Mouse (Mus musculus) kidney, embryonic 14.5 days (tissue): ENCODE data around the gene Cpt2. TPM values are rescaled to one million over a fixed set of nuclear protein-coding genes. Genes with fewer than 3 reads are reported as not detected.

Source experiments
- ATAC-seq: fragments of 200-750 bp; cut with Nextera tagmentation; 2 replicates; pipeline ENCODE4 v1.8.0; 2017; ENCODE audit warnings: moderate number of reproducible peaks, mild to moderate bottlenecking, moderate TSS enrichment, moderate library complexity; ENCODE audit not compliant: low FRiP score, low TSS enrichment
- H3K27ac ChIP-seq: fragments of 300-500 bp; sonication (generic); 2 replicates; pipeline ENCODE4 v1.5.1; 2014; ENCODE audit warnings: low read depth, mild to moderate bottlenecking, low read length, moderate library complexity, mixed read lengths
- H3K27me3 ChIP-seq: fragments of 300-500 bp; sonication (generic); 2 replicates; pipeline ENCODE4 v1.6.1; 2014; ENCODE audit warnings: mild to moderate bottlenecking, low read length; ENCODE audit not compliant: control insufficient read depth, insufficient read depth
- H3K36me3 ChIP-seq: fragments of 300-500 bp; sonication (generic); 2 replicates; pipeline ENCODE4 v1.6.1; 2014; ENCODE audit warnings: low read length, mixed read lengths; ENCODE audit not compliant: control insufficient read depth, insufficient read depth
- H3K4me1 ChIP-seq: fragments of 300-500 bp; sonication (generic); 2 replicates; pipeline ENCODE4 v1.6.1; 2014; ENCODE audit warnings: low read length, mixed read lengths; ENCODE audit not compliant: control insufficient read depth, insufficient read depth
- H3K4me2 ChIP-seq: fragments of 300-500 bp; sonication (generic); replicated peaks from 2 replicates; pipeline ENCODE4 v1.6.1; 2014; ENCODE audit warnings: low read depth, mild to moderate bottlenecking, low read length
- H3K4me3 ChIP-seq: fragments of 300-500 bp; sonication (generic); 2 replicates; pipeline ENCODE4 v1.5.1; 2014; ENCODE audit warnings: mild to moderate bottlenecking, low read length
- H3K9ac ChIP-seq: fragments of 300-500 bp; sonication (generic); 2 replicates; pipeline ENCODE4 v1.6.1; 2014; ENCODE audit warnings: low read depth, mild to moderate bottlenecking, low read length, moderate library complexity
- H3K9me3 ChIP-seq: fragments of 300-500 bp; sonication (generic); 2 replicates; pipeline ENCODE4 v1.6.1; 2016; ENCODE audit warnings: low read length; ENCODE audit not compliant: control insufficient read depth
- WGBS: fragments of 180-500 bp; shearing (Covaris S2); extraction: QIAGEN DNeasy Blood & Tissue Kit; methylation state at CpG from one replicate; pipeline ENCODE4 v1.1.7; 2014; 5-methylcytosine and 5-hydroxymethylcytosine counted together
- polyA plus RNA-seq: library from polyadenylated mRNA; unstranded; fragments of >200 nt; fragmentation: Nextera tagmentation; extraction: Ambion mirVana; gene quantifications from 2 replicates; pipeline ENCODE4 v1.2.1, GENCODE M21; 2014

Gene Cpt2
- polyA plus RNA-seq, 1 experiment from 2014 or later, result 49.5 TPM

DNA sequence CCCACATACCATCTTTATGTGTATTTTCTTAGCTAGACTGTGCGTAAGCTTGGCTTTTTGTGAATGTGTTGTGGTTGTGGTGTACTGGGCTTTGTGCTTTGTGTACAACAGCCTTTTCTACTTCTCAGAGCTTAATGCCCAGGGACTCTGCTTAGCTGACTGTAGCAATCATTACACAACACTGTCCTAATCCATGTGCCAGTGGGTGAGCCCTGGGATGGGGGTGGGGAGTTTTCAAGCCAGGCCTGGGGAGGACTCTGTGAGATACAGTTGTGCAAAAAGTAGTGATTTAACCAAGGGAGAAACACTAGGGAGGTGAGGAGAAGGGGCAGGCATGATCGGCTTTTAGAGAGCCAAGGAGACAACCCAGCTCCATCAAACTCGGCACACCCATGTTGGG, 23.2 kb downstream of the Cpt2 start:
- Histone ChIP-seq H3K36me3 (peaks cover 49% of the 10 kb centered on the region), H3K9me3 (no peaks in the 10 kb centered on the region), H3K27me3 (no peaks in the 10 kb centered on the region), H3K27ac (no peak overlapping the region), H3K4me1 (no peaks in the 10 kb centered on the region), H3K9ac (no peak overlapping the region), H3K4me2 (no peak overlapping the region), H3K4me3 (no peak overlapping the region)
- 90% methylated on average over 3 of the region's 3 CpGs for WGBS
- no peak for ATAC-seq

GRCm38 (mm10) chr4:107899211-107899927, 24.0 kb downstream of the Cpt2 start:
- Histone ChIP-seq H3K4me2 (no peak overlapping the region), H3K9me3 (no peaks in the 10 kb centered on the region), H3K27me3 (no peaks in the 10 kb centered on the region), H3K4me3 (no peak overlapping the region), H3K4me1 (no peaks in the 10 kb centered on the region), H3K27ac (no peak overlapping the region), H3K36me3 (peaks cover 53% of the 10 kb centered on the region), H3K9ac (no peak overlapping the region)
- WGBS, result 83% methylated on average over 5 of the region's 5 CpGs
- no peak for ATAC-seq

GRCm38 (mm10) chr4:107892663-107893062, 30.7 kb downstream of the Cpt2 start:
- no peak overlapping the region for H3K9ac ChIP-seq
- no peak overlapping the region for H3K4me2 ChIP-seq
- no peaks in the 10 kb centered on the region for H3K9me3 ChIP-seq
- no peak overlapping the region for H3K27ac ChIP-seq
- ATAC-seq, result no peak
- H3K36me3 ChIP-seq, result peaks cover 56% of the 10 kb centered on the region
- H3K4me1 ChIP-seq, result peaks cover 7% of the 10 kb centered on the region; the same call in 1 of the 2 replicates
- no peak overlapping the region for H3K4me3 ChIP-seq
- H3K27me3 ChIP-seq, result no peaks in the 10 kb centered on the region
- 81% methylated on average over 2 of the region's 2 CpGs for WGBS

- peaks cover 7% of the 10 kb centered on the region; the same call in 1 of the 2 replicates for H3K4me1 ChIP-seq
- peaks cover 55% of the 10 kb centered on the region for H3K36me3 ChIP-seq
- H3K9me3 ChIP-seq, result no peaks in the 10 kb centered on the region
- peak within 1 kb of the TSS; percentile 69 for H3K9ac ChIP-seq
- ATAC-seq, result peak; percentile 95
- peak within 1 kb of the TSS; percentile 83 for H3K27ac ChIP-seq
- peak within 1 kb of the TSS; percentile 53 for H3K4me3 ChIP-seq
- no peaks in the 10 kb centered on the region for H3K27me3 ChIP-seq
- H3K4me2 ChIP-seq, result peak within 1 kb of the TSS; percentile 88
- WGBS, result under 1% methylated on average over 48 of the region's 48 CpGs
Measured at GRCm38 (mm10) chr4:107889731-107890432, 33.5 kb downstream of the Cpt2 start, which contains the start of gene 0610037L13Rik. Gene 0610037L13Rik (plus strand): TSS chr4:107889813.

GRCm38 (mm10) chr4:107889385-107889730, 34.1 kb downstream of the Cpt2 start:
- Histone ChIP-seq H3K27ac (peak overlapping the region; percentile 83; the same call in 1 of the 2 replicates), H3K4me1 (peaks cover 7% of the 10 kb centered on the region; the same call in 1 of the 2 replicates), H3K27me3 (no peaks in the 10 kb centered on the region), H3K4me2 (peak overlapping the region; percentile 88), H3K36me3 (peaks cover 57% of the 10 kb centered on the region), H3K4me3 (peak overlapping the region; percentile 53), H3K9me3 (no peaks in the 10 kb centered on the region), H3K9ac (peak overlapping the region; percentile 69)
- ATAC-seq, result peak; percentile 38; the same call in 1 of the 2 replicates
- WGBS, result 0% methylated on average over 12 of the region's 12 CpGs

- no peak for ATAC-seq
- Histone ChIP-seq H3K27me3 (no peaks in the 10 kb centered on the region), H3K9me3 (no peaks in the 10 kb centered on the region), H3K27ac (no peak overlapping the region), H3K4me1 (peaks cover 7% of the 10 kb centered on the region; the same call in 1 of the 2 replicates), H3K9ac (no peak overlapping the region), H3K36me3 (peaks cover 62% of the 10 kb centered on the region), H3K4me3 (no peak overlapping the region), H3K4me2 (no peak overlapping the region)
- 88% methylated on average over 7 of the region's 7 CpGs for WGBS
Measured at GRCm38 (mm10) chr4:107886371-107886770, 37.0 kb downstream of the Cpt2 start.

- WGBS, result 94% methylated on average over 1 of the region's 1 CpGs
- Histone ChIP-seq H3K4me2 (no peak overlapping the region), H3K4me3 (no peak overlapping the region), H3K27me3 (no peaks in the 10 kb centered on the region), H3K4me1 (peaks cover 5% of the 10 kb centered on the region; the same call in 1 of the 2 replicates), H3K36me3 (peaks cover 58% of the 10 kb centered on the region), H3K9me3 (no peaks in the 10 kb centered on the region), H3K9ac (no peak overlapping the region), H3K27ac (no peak overlapping the region)
- ATAC-seq, result no peak
Measured at GRCm38 (mm10) chr4:107881631-107882030, 41.8 kb downstream of the Cpt2 start.

- Histone ChIP-seq H3K4me3 (peak within 1 kb of the TSS; percentile 79), H3K9ac (peak within 1 kb of the TSS; percentile 82), H3K27ac (no peak within 1 kb of the TSS), H3K4me1 (peaks cover 5% of the 10 kb centered on the region; the same call in 1 of the 2 replicates), H3K36me3 (peaks cover 37% of the 10 kb centered on the region), H3K27me3 (no peaks in the 10 kb centered on the region), H3K4me2 (peak within 1 kb of the TSS; percentile 86), H3K9me3 (no peaks in the 10 kb centered on the region)
- WGBS, result 3% methylated on average over 48 of the region's 48 CpGs
- ATAC-seq, result peak; percentile 97
Measured at GRCm38 (mm10) chr4:107879254-107880050, 44.0 kb downstream of the Cpt2 start, which contains the start of gene Magoh. Gene Magoh (plus strand): TSS chr4:107879755.
